Mouse (Mus musculus): ENCODE measurements around the gene Timp4.

GRCm38 (mm10) chr6:115267916-115268315 lies 15.9 kb upstream of the Timp4 start:
- TF ChIP-seq POLR2A (IDR thresholded peaks at IDR 0.05; ENCODE audit: insufficient read depth, low read length): no peak
- TF ChIP-seq EP300 (IDR thresholded peaks at IDR 0.05; ENCODE audit: insufficient read depth, low read depth, low read length): no peak
- peak; percentile 81 for TF ChIP-seq CTCF (IDR thresholded peaks at IDR 0.05; ENCODE audit: low read depth, low read length)

Data from ES-Bruce4 (cell line).